Mouse (Mus musculus) large intestine, adult 2 months (tissue): ENCODE results near the gene Kalrn. TPM values are rescaled to one million over a fixed set of nuclear protein-coding genes. Genes with fewer than 3 reads are reported as not detected.

Source experiments
- DNase-seq: peaks from one replicate; pipeline ENCODE4 v3.0.0-alpha.2; 2012; ENCODE audit warnings: low read depth, low spot score
- WGBS: fragments of 180-500 bp; shearing (Covaris S2); methylation state at CpG from one replicate; pipeline ENCODE4 v1.1.7; 2018; 5-methylcytosine and 5-hydroxymethylcytosine counted together
- polyA plus RNA-seq: library from polyadenylated mRNA; depleted of rRNA; stranded (reverse); fragments of >200 nt; gene quantifications from 2 replicates; pipeline ENCODE4 v1.2.3, GENCODE M21; 2012

The Kalrn gene
- polyA plus RNA-seq, 1 experiment: 21.4 TPM

DNA sequence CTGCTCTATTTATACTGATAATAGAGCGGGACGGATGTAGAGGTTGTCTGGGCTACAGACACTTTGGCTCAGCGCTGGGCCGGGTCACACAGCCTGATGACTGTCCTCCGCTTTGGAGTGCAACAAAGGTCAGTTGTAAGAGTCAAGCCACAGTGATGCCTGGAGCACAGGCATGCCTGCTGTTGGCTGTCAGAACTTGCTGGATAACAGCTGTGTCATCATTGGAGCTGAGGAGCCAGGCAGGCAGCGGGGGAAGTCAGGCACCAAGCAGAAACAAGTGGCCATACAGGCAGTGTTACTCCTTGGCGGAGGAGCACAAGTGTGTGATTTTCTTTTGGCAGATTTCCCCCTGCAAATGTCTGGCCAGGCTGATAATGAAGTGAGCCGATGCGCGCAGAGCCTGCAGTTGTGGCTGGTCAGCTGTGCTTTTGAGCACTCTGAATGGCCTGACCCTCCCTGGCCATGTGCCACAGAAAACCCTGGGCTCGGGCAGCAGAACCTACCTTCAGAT lies 632.0 kb downstream of the Kalrn start:
- DNase-seq: no peak
- 68% methylated on average over 11 of the region's 11 CpGs for WGBS

DNA sequence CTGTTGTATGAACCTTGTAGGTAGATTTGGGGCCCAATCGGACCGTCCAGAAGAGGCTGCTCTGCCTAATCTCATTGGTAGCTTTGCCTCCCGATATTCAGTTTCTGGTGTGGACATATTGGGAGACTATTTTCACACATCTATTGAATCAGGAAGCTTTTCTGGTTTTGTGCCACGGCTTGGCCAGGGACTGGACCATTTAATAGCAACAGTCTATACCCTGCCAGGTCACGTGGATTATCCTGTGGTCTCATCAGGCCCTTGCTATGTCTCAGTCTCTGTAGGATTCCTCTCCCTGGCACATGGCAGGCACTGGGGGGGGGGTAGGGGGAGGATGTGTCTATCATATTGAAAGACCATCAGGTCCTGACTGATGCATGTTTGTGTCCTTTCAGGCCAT lies 633.2 kb downstream of the Kalrn start:
- WGBS: 84% methylated on average over 5 of the region's 5 CpGs
- DNase-seq: no peak

DNA sequence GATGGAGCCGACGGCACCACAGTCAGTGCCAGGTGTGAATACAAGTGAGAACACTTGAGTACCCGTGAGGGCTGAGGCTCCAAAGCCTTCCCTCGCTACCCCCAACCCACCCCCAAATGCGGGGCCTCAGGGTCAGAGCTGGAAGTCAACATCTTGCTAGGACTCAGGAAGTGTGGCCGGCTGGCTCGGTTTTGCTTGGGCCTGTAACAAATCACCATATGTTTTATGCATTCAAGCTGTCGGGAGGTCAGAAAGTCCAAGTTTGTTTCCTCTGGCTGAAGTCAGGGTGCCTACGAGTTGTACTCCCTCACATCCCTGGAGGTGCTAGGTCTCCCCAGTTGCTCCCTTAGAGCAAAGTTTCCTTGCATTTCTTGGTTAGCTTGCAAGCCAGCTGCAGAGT lies 633.7 kb downstream of the Kalrn start:
- DNase-seq: no peak
- WGBS: 73% methylated on average over 9 of the region's 9 CpGs

DNA sequence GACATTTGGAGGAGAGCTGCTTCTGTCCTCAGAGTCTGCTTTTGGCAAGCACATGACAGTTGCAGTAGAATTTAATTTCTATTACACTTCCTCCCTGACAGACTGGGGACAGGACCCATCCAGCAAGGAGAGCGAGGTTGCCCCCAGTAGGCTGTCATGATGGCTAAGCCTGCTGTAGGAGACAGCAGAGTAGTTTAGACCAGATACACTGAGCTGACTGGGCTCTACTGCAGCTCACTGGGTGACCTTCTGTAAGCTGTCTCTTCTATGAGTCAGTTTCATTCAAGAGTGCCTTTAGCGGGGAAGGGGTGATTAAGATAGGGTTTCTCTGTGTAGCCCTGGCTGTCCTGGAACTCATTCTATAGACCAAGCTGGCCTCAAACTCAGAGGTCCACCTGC lies 634.2 kb downstream of the Kalrn start:
- no peak for DNase-seq
- 83% methylated on average over 2 of the region's 2 CpGs for WGBS

DNA sequence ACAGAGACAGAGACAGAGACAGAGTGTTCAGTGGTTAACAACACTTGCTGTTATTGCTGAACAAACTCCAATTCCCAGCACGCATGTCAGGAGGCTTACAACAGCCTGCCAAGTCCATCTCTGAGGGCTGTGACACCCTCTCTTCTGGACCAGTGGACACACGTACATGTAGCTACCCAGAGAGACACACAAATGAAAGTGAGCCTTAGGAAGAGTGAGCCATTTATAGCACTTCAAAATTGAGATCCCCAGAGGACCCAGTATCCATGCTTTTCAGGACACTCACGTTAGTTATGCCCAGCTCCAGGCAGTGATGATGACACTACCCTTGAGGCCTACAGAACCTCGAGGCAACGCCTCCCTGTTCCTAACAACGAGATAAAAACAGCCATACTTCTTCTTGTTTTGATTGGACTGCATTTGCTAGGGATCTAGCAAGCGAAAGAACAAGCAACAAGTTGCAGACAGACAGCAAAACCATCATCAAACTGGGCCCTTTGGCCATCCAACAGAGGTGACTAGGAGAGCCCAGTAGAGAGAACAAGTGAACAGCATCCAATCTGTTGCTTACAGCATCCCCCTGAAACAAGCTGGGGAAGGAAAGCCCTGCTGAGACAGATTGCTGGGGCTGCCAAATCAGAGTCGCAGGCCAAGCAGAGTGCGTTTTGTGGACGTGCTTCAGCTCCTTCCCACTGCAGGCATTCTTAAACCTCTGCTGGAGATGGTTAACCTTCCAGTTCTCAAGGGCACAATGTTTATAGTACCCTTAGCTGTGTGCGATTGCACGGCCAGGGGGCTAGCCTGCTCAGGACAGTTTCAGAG lies 634.8 kb downstream of the Kalrn start:
- no peak for DNase-seq
- 72% methylated on average over 12 of the region's 12 CpGs for WGBS

DNA sequence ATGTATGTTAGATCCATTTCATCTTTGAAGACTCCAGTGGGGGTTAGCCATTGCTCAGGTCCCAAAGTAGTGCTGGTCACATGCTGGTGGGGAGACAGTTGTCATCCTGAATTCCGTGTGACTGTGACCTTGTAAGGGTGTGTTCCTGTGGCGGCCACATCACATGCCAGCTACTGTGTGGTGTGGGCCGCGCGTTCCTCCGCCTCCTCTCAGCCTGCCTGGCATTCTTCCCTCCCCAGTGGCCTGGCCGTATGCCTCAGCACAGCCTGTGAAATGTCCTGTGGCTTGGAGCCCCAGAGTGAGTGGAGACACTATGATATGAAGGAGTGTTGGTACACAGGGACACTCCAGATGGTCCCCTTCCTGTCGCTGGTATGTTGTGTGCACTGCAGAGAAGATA lies 635.8 kb downstream of the Kalrn start:
- no peak for DNase-seq
- 39% methylated on average over 8 of the region's 8 CpGs for WGBS

DNA sequence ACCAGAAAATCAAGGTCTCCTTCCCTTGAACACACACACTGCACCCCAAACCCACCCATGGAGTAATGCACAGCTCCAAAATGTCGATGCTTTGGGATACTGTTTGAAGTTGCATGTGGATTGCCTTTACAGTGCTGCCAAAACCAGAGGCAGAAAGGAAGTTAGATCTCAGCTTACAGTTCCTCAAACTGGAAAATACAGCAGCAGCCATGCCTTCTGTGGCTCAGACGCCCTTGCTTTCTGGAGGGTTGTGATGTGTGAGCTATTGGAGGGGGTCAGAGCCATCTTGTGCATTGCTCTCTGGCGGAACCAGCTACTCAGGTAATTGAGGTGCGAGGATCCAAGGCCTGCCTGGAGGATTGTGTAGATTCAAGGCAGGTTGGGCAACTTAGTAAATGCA lies 636.4 kb downstream of the Kalrn start:
- DNase-seq: no peak
- WGBS: 85% methylated on average over 4 of the region's 4 CpGs

DNA sequence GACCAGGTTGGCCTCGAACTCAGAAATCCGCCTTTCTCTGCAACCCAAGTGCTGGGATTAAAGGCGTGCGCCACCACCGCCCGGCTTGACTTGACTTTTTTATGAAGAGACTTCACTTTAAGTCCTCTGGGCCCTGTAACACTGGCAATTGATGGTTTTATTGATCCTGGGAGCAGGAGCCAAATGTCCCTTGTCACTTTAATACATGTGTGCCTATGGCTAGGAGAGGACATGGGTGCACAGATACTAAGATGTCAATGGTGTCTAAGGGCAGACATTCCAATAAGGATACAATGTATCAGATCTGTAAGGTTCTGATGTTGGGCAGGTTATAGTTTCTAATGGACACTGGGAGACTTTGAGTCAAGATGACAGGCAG lies 637.9 kb downstream of the Kalrn start:
- DNase-seq: no peak
- WGBS: 76% methylated on average over 6 of the region's 6 CpGs

DNA sequence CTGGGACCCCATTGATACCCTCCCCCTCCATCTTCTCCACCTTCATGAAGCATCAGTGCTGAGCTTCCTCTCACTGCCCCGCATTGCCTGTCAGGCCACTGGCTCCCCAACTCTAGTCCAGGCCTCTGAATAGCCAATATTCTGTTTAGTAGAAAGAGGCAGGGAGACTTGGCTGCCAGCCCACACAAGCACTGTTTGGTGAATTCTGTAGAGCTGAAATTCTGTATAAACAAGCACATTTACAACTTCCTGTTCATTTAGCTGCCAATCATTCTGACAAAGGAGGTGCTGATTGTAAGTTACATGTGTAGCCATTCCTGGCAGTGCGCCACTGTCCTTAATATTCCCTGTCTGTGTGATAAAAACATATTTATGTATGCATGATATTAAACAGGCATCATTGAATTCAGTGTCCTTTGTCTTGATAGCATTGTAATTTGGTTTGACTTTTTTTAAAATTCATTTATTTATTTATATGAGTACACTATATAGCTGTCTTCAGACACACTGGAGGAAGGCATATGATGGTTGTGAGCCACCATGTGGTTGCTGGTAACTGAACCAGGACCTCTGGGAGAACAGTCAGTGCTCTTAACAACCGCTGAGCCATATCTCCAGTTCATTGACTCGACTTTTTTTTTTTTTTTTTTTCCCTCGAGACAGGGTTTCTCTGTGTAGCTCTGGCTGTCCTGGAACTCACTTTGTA lies 638.5 kb downstream of the Kalrn start:
- peak; percentile 53 for DNase-seq
- 22% methylated on average over 5 of the region's 5 CpGs for WGBS

DNA sequence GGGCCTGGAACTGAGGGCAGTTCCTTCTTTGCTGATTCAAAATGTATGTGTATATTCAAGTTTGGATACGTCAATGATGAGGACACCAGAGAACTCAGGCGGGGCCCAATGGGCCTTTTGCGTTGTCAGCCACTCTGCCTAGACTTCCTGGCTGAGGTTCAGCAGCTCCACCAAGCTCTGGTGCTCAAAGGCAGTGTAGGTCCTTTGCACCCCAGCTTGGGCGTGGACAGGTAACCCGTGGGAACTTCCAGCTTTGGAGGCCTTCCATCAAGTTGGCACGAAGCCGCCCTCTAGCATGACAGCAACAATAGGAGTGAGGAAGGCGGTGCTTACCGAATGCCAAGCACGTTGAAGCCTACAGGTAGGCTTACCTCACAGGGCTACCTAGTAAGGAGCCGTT lies 639.9 kb downstream of the Kalrn start:
- WGBS: 35% methylated on average over 11 of the region's 11 CpGs
- peak; percentile 58 for DNase-seq

DNA sequence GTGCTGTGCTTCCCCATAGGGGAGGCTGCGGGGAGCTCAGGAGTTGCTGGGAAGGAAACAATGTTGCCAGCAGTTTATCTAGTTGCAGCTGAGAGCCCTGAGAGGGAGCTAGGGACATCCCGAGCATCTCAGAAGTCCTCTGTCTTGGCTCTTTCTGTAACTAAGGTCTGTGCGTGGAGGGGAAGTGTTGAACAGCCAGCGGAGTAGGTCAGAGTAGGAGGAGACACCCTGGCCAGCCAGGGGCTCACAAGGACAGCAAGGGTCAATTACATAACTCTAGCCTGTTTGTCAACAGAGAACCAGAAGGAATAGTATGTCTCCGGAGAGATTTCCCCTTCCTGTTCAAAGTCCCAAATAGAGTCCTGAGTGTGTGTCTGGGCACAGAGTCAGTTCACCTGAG lies 641.2 kb downstream of the Kalrn start:
- no peak for DNase-seq
- WGBS: 45% methylated on average over 5 of the region's 5 CpGs

DNA sequence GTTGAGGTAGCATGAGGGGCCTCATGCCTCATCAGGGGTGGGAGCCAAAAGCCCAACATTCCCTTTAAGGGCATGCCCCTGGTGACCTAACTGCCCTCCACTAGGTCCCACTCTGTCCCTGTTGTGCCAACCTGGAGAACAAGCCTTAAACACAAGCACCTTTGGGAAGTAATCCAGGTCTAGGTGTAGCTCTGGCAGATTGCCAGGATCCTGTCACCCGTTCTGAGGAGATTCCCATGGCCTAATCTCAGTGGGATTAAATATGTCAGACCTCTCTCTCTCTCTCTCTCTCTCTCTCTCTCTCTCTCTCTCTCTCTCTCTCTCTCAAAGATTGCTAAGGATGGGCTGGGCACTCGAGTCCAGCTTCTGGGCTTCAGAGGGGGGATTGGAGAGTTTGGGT lies 641.6 kb downstream of the Kalrn start:
- 46% methylated on average over 2 of the region's 2 CpGs for WGBS
- no peak for DNase-seq

DNA sequence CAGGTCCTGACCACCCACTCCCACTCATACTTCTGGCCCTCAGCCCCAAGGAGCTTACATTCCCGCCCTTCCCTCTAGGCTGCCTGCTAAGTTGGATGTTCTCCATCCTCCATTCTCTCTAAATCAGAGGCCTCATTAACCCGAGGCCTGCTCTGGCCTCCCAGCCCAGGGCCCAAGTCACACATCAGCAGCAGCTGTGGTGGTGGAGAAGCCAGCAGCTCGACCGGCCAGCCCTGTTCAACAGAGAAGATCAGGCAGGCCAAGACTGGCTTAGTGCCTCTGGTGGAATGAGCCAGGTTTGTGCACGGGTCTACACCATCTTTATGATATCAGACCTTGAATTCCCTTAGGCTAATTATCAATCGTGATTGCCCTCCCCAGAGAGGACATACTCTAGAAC lies 642.5 kb downstream of the Kalrn start:
- DNase-seq: no peak
- WGBS: 69% methylated on average over 6 of the region's 6 CpGs

DNA sequence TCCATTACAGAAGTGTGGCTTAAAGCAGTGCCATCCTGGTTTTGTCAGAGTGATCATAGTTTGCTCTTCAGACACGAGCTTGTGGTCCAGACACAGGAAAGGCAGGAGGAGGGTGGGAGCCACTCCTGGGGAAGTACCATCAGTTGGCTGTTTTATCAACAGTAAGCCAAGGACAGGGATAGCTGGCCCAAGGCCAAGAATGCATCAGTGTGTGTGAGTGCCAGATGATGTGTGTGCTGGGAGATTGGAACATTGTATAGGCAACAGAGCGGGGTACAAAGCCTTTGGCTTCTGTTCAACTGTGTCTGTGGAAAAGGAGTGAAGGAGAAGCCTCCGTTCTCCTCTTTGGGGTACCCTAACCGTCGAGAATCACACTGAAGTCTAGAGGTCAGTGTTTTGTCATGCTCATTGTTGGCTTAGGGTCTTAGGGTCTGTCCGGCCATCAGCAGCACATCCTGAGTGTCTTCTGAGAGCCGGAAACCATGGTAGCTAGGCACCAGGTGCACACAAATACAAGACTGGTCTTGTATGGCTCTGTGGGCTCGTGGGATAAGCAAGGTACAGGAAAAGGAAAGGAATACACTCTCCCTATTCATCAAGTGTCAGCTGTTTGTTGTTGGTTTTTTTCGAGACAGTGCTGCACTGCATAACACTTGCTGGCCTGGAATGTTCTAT lies 644.4 kb downstream of the Kalrn start:
- 75% methylated on average over 9 of the region's 9 CpGs for WGBS
- DNase-seq: no peak

DNA sequence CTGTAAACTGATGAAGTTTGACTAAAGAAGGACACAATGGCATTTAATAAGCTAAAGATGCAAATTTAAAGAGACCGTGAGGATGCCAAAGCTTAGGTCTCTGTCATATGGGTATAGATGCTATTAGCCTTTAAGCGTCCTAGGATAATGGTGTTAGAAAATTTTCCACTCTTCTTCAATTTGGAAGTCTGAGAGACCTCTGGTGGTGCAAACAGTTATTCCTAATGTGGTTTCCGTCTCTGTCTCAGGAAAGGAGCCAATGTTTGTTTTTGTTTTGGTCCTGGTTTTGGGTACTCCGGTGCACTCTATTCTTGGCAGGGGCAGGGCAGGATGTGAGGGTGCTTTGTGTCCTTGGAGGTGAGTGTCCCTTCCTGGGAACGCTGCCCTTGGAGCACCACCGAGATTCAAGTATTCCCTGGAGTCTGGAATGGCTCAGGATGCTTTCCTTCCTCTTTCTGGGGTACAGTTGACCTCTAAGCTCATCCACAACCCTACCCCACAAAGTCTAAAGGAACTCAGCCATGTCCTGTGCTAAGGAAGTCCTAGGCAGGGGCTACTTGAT lies 646.0 kb downstream of the Kalrn start:
- no peak for DNase-seq

DNA sequence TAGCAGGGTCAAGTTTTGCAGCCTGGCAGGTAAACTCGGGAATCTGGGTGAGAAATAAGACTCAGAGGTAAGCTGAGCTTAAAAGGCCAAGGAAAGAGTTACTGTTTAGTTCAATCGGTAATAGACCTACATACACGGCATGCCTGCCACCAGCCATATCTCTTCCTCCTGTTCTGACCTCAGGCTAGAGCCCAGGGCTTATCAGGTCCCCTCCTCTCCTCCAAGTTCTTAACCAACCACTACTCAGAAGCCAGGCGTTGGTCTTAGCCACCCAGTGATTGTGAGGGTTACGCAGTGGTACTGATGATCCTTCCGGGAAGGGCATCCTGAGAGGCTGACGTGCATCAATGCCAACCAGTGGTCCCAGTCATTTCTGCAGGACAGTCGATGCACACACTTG lies 649.6 kb downstream of the Kalrn start:
- DNase-seq: no peak
- WGBS: 92% methylated on average over 8 of the region's 8 CpGs

More for the DNA sequence above, 646.0 kb downstream of the Kalrn start:
- WGBS: 77% methylated on average over 6 of the region's 6 CpGs

DNA sequence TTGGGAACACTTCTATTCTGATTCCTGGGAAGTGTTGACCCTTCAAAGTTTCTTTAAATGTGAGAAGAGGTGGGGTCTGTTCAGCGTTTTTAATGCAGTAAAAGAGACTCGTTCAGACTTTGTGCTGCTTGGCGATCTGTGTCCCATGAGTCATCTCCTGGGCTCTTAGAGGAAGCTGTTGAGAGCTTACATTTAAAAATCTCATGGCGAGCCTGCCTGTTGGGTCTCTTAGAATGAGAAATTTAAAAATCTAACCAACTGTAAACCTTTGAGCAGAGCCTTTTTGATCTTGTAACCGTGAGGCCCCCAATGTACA lies 650.4 kb downstream of the Kalrn start:
- WGBS: 34% methylated on average over 5 of the region's 5 CpGs
- no peak for DNase-seq

DNA sequence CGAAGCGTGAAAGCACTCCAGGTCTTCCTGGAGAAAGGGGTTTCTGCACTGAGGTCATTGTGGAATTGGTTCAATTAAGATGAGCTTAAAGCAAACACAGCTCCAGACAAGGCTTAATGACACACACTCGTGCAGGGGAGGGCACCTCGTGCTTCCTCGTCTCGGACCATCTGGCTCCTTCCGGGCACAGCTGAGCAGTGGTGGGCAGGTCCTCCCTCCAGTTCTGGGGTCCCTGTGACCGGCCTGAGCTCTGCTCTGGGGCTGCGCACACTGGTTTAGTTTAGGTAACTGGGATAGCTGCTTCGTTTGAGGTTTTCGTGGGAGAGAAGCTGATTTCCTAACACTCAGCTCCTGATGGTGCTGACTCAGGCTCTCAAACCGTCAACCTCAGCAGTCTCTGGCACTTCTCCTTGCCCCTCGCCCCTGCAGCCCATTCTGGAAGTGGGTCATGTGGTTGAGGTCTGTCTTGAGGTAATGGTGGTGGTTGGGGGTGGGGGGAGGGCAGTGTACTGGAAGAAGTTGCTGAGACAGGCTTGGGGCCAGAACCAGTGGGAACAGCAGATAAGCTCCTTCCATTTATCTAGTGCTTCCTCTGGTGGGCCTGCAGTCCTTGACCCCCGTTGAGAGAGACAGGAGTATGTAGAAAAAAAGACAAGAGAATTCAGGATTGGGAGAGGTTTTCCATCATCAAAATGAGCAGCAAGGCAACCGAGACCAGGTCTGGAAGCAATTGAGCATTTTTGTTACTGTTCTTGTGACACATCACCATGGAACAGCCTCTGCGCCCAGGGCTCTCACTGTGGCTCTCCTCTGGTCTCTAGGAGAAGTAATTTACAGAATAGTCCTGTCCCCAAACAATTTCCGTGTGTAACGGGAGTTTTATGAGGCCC lies 651.0 kb downstream of the Kalrn start:
- DNase-seq: no peak
- 48% methylated on average over 18 of the region's 18 CpGs for WGBS

DNA sequence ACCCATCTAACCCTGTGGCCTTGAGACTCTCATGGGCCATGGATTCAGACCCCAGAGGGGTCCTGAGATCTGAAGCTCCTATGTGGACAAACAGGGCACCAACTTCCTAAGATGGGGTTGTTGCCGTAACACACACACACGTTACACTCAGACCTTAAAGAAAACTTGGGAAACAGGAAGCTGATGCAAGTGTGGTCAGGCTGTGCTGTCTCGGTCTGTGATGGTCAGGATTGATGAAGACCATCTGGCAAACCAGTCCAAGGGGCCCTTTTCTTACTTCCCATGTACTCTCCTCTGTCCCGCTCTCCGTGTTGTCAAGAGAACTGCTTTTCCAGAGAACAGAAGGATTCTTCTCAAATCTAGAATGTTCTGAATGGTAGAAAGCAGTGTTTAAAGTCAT lies 651.8 kb downstream of the Kalrn start:
- WGBS: 84% methylated on average over 5 of the region's 5 CpGs
- DNase-seq: no peak
